Mouse (Mus musculus): ENCODE data around the gene Zswim2. TPM values are rescaled to one million over a fixed set of nuclear protein-coding genes. Genes with fewer than 3 reads are reported as not detected.
"Not testable (repeated sequence)": the region's sequence is repeated elsewhere in the genome, so short reads cannot be mapped to it uniquely, and the experiment has no call there.

The Zswim2 gene
- total RNA-seq (2015; ENCODE audit: low replicate concordance) (not detected in 2 replicates), total RNA-seq (2017; ENCODE audit: low replicate concordance) (not detected in 2 replicates)

GRCm38 (mm10) chr2:83940931-83941361 is at the start of gene Zswim2:
Zswim2 (minus strand) TSS chr2:83941228.
- ATAC-seq (replicated peaks; ENCODE audit: low FRiP score, poor library complexity, severe bottlenecking) = no peak

- not testable (repeated sequence) for ATAC-seq (replicated peaks; ENCODE audit: low FRiP score, poor library complexity, severe bottlenecking)
Observed at GRCm38 (mm10) chr2:83990253-83990652, 49.2 kb upstream of the Zswim2 start, which contains the start of gene Gm13691. Gm13691 (plus strand) TSS chr2:83990553.

GRCm38 (mm10) chr2:83984443-83984842 is 43.4 kb upstream of the Zswim2 start, which contains the start of gene Gm13697:
Gm13697 (plus strand) TSS chr2:83984743.
- not testable (repeated sequence) for ATAC-seq (replicated peaks; ENCODE audit: low FRiP score, poor library complexity, severe bottlenecking)

GRCm38 (mm10) chr2:83978633-83979032 is 37.6 kb upstream of the Zswim2 start, which contains the start of gene Gm13694:
Gm13694 (plus strand) TSS chr2:83978933.
- ATAC-seq (replicated peaks; ENCODE audit: low FRiP score, poor library complexity, severe bottlenecking) = not testable (repeated sequence)

GRCm38 (mm10) chr2:83972823-83973222 is 31.8 kb upstream of the Zswim2 start, which contains the start of gene Gm13696:
Gm13696 (plus strand) TSS chr2:83973123.
- ATAC-seq (replicated peaks; ENCODE audit: low FRiP score, poor library complexity, severe bottlenecking) = not testable (repeated sequence)

GRCm38 (mm10) chr2:83967013-83967412 is 26.0 kb upstream of the Zswim2 start, which contains the start of gene Gm13695:
Gm13695 (plus strand) TSS chr2:83967313.
- ATAC-seq (replicated peaks; ENCODE audit: low FRiP score, poor library complexity, severe bottlenecking) = not testable (repeated sequence)

- not testable (repeated sequence) for ATAC-seq (replicated peaks; ENCODE audit: low FRiP score, poor library complexity, severe bottlenecking)
Observed at GRCm38 (mm10) chr2:83961203-83961602, 20.2 kb upstream of the Zswim2 start, which contains the start of gene Gm13693. Gm13693 (plus strand) TSS chr2:83961503.

- ATAC-seq (replicated peaks; ENCODE audit: low FRiP score, poor library complexity, severe bottlenecking) = not testable (repeated sequence)
Observed at GRCm38 (mm10) chr2:83955393-83955792, 14.4 kb upstream of the Zswim2 start, which contains the start of gene Gm13698. Gm13698 (plus strand) TSS chr2:83955693.

GRCm38 (mm10) chr2:83941792-83942191 is 764 bp upstream of the Zswim2 start:
- no peak for ATAC-seq (replicated peaks; ENCODE audit: low FRiP score, poor library complexity, severe bottlenecking)

- no peak for ATAC-seq (replicated peaks; ENCODE audit: low FRiP score, poor library complexity, severe bottlenecking)
Observed at GRCm38 (mm10) chr2:83941378-83941777, 350 bp upstream of the Zswim2 start.

- no peak for ATAC-seq (replicated peaks; ENCODE audit: low FRiP score, poor library complexity, severe bottlenecking)
Observed at GRCm38 (mm10) chr2:83929478-83930088, 11.4 kb downstream of the Zswim2 start.

GRCm38 (mm10) chr2:83901896-83902540 is 39.0 kb downstream of the Zswim2 start:
- ATAC-seq (replicated peaks; ENCODE audit: low FRiP score, poor library complexity, severe bottlenecking) = no peak

- ATAC-seq (replicated peaks; ENCODE audit: low FRiP score, poor library complexity, severe bottlenecking) = no peak
Observed at GRCm38 (mm10) chr2:83893701-83894100, 47.3 kb downstream of the Zswim2 start.

- ATAC-seq (replicated peaks; ENCODE audit: low FRiP score, poor library complexity, severe bottlenecking) = no peak
Observed at GRCm38 (mm10) chr2:83883850-83884420, 57.1 kb downstream of the Zswim2 start.

Other genes with a start within 250 kb of the Zswim2 start
- gene Itgav, start 216.8 kb downstream of the Zswim2 start, total RNA-seq (2015; ENCODE audit: low replicate concordance) = 2.9 and 9.0 TPM in 2 replicates
- 5.3 and 23.5 TPM in 2 replicates for gene Itgav, start 216.8 kb downstream of the Zswim2 start, total RNA-seq (2017; ENCODE audit: low replicate concordance)
- gene Fam171b, start 128.6 kb downstream of the Zswim2 start, total RNA-seq (2015; ENCODE audit: low replicate concordance) = not detected in 2 replicates
- not detected in 2 replicates for gene Fam171b, start 128.6 kb downstream of the Zswim2 start, total RNA-seq (2017; ENCODE audit: low replicate concordance)
- gene Gm13698, start 14.5 kb upstream of the Zswim2 start, total RNA-seq (2015; ENCODE audit: low replicate concordance) = not detected in 2 replicates
- gene Gm13698, start 14.5 kb upstream of the Zswim2 start, total RNA-seq (2017; ENCODE audit: low replicate concordance) = 1.9 TPM in 1 of 2 replicates, not detected in the other
- not detected in 2 replicates for gene Gm13693, start 20.3 kb upstream of the Zswim2 start, total RNA-seq (2015; ENCODE audit: low replicate concordance)
- gene Gm13693, start 20.3 kb upstream of the Zswim2 start, total RNA-seq (2017; ENCODE audit: low replicate concordance) = 1.9 TPM in 1 of 2 replicates, not detected in the other
- gene Gm13695, start 26.1 kb upstream of the Zswim2 start, total RNA-seq (2015; ENCODE audit: low replicate concordance) = not detected in 2 replicates
- 1.9 TPM in 1 of 2 replicates, not detected in the other for gene Gm13695, start 26.1 kb upstream of the Zswim2 start, total RNA-seq (2017; ENCODE audit: low replicate concordance)
- not detected in 2 replicates for gene Gm13696, start 31.9 kb upstream of the Zswim2 start, total RNA-seq (2015; ENCODE audit: low replicate concordance)
- 1.9 TPM in 1 of 2 replicates, not detected in the other for gene Gm13696, start 31.9 kb upstream of the Zswim2 start, total RNA-seq (2017; ENCODE audit: low replicate concordance)
- gene Gm13694, start 37.7 kb upstream of the Zswim2 start, total RNA-seq (2015; ENCODE audit: low replicate concordance) = not detected in 2 replicates
- gene Gm13694, start 37.7 kb upstream of the Zswim2 start, total RNA-seq (2017; ENCODE audit: low replicate concordance) = 1.9 TPM in 1 of 2 replicates, not detected in the other
- gene Gm13697, start 43.5 kb upstream of the Zswim2 start, total RNA-seq (2015; ENCODE audit: low replicate concordance) = not detected in 2 replicates
- 1.9 TPM in 1 of 2 replicates, not detected in the other for gene Gm13697, start 43.5 kb upstream of the Zswim2 start, total RNA-seq (2017; ENCODE audit: low replicate concordance)
- gene Gm13691, start 49.3 kb upstream of the Zswim2 start, total RNA-seq (2015; ENCODE audit: low replicate concordance) = not detected in 2 replicates
- gene Gm13691, start 49.3 kb upstream of the Zswim2 start, total RNA-seq (2017; ENCODE audit: low replicate concordance) = not detected in 2 replicates

Data from erythroid progenitor cell, adult 5-6 weeks (primary cell).